Mouse (Mus musculus) frontal cortex, adult 2 months (tissue): ENCODE data around the gene Smarcd2. TPM values are rescaled to one million over a fixed set of nuclear protein-coding genes. Genes with fewer than 3 reads are reported as not detected.

Source experiments
- DNase-seq, 2 experiments: peaks; one replicate each; pipeline ENCODE4 v3.0.0; 2022; ENCODE audit warnings: low spot score in 1 of 2; ENCODE audit errors: extremely low spot score in 1 of 2
- polyA plus RNA-seq: library from polyadenylated mRNA; depleted of rRNA; stranded (reverse); fragments of >200 nt; gene quantifications from 2 replicates; pipeline ENCODE4 v1.2.3, GENCODE M21; 2012

Gene Smarcd2
- polyA plus RNA-seq, 1 experiment = 32.1 TPM

DNA sequence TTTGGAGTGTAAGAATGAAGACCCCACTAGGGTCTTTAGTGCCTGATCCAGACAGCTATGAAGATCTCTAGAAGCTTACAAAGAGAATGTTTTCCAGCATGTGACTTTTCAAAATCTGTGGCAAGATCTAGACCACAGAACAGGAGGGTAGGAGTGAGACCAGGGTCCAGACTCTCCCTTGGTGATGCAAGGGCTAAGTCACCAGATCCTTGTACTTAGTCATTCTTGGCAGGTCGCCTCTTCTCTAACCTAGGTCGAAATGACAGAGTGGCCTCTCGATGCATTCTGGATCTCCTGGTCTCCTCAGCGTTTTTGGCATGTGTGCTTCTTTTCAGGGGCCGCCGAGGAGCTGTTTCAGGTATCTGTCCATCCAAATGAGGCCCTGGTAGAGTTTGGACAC is 9.7 kb upstream of the Smarcd2 start:
- DNase-seq = no peak

DNA sequence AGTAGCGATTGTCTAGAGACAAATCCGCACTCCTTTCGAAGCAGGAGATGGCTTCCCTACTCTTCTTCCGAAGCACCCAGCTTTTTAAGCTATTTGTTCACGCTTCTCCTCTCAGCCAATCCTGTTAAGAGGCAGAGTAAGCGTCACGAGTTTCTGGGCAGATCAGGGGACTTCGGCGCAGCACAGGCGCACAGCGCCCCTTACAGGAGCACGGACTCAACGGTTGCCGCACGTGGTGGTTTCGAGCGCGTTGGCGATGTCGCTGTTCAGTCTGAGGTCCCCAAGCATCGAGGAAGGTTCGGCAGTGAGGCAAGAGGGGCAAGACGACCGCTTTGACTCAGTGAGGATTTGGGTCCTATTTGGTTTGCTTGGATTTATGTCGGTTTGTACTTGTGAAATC is 3.7 kb upstream of the Smarcd2 start, which contains the start of gene Tcam1:
Tcam1 (plus strand) TSS at position 219 of the 400 bp plus-strand sequence.
- peak; percentile 85 to 98 for DNase-seq

DNA sequence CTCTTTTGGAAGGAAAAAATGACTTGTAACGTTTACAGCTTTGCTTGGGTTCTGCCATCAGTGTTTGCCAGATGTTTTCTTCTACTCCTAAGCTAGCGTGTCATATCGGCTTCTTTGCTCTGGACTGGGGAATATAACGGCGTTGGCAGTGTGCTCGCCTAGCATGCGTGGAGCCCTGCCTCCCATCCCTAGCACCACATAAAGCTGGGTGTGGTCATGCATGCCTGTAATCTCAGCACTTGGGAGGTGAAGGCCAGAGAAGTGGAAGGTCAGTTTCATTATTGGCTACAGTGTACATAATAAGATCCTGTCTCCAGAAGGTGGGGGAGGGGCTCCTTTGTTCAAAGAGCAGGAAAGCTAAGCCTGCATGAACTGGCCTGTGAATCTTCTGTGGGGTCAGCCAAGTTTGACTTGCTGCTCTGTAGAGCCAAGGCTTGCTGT is 2.2 kb upstream of the Smarcd2 start:
- DNase-seq = no peak

DNA sequence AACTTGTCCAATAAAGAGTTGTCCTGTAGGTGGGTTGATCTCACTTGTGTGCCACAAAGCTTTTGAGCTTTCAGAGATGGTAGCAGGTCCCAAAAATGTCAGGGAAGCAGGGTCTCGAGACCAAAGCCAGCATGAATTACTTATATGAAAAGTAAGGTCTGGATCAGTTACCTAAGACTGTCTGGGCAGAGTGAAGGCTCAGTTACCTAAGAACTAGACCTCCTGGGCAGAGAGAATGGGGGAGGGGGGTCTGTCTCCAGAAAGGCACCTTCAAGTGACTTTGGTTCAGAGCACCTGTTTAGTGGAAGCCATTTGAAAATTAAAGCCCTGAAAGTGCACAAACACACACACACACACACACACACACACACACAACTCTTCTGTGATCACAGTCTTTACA is 1.6 kb upstream of the Smarcd2 start:
- no peak for DNase-seq

DNA sequence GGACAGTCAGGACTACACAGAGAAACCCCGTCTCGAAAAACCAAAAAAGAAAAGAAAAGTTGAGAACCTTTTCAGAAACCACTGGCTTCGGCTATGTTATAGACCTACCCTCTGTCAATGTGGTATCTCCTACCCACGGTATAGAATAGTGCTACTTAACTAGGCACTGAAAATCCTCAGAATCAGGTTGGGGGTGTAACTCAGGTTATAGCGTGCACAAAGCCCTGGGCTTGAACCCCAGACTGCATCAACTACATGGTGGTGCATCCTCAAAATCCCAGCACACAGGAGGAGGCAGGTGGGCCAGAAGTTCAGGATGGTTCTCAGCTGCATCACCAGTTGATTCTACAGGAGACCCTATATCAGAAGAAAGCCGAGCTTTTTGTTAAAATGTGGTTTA is 1.0 kb upstream of the Smarcd2 start:
- DNase-seq = no peak

DNA sequence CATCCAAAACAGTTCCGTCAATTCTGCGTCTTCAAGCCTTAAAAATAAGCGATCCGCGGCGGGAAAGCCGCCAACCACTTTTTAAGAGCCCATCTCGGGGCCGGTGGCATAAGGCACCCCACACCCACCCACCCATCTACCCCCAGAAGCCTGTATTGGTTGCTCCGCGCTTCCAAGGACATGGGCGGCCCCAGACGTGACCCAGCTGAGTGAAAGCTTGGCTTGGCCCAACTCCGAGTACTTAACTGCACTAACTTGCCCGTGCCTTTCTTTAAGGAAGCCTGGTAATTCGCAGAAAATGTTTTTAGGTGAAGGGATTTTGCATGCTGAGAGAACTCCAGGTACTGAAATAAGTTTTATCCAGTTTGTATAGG is 526 bp upstream of the Smarcd2 start:
- no peak for DNase-seq

DNA sequence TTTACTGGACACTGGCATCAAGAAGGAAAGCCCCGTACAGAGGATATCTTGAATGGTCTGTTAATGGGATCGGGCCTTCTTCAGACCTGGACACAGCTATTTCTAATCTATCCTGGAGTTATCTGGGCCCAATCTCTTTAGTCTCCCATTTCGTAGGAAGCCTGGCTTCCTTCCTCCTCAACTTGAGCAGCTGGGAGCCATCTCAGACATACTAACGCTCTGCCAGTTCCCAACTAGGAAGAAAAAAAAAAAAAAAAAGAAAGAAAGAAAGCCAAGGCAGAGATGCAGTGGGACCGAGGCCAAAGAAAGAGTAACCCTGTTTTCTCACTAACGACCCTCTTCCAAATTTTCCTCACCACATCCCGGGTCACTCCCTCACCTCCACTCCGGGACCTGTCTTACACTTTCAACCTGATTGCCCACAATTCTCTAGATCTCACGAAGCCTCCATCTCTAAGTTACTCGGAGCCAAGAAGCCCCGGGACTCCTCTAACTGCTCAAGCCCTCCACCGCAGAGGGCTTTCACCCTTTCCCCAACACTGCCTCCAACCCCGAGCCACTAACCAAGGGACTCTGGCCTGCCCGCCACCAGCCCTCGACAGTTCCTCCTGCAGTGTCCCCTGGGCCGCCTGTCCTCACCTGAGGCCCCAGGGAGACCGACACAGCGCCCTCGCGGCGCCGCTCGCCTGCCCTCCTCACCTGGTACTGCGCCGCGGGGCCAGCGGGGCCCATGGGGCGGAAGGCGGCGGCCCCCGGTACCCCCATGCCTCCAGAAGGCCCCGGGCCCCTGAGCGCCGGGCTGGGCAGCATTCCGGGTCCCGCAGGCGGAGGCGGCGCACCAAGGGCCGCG is 753 bp downstream of the Smarcd2 start:
- DNase-seq = no peak

DNA sequence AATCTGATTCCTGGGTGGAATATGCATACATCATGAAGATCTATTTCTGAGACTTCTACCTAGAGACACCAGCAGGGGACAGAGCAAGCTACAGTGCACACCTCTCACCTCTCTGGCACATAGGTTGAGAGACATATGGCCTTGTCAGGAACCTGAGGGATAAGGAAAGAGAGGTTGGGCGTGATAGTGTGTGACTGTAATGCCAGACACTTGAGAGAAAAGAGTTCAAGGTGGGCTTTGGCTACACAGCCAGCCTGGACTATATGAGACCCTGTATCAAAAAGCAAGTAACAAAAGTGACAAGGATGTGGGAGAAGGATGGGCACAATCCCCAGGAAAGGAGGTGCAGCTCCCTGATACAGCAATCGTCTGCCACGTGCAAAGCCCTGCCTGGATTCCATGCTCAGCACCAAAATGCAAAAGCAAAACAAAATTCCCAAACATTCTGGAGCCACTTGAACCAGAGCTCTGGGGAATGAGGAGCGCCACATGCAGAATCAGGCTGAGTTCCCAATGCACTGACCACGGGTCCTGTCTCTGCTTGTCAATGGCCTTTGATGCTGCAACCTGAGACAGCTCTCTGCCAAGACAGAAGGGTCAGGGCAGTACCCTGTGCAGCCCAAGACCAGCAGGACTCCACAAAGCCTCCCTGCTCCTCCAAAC is 1.5 kb downstream of the Smarcd2 start:
- no peak for DNase-seq

DNA sequence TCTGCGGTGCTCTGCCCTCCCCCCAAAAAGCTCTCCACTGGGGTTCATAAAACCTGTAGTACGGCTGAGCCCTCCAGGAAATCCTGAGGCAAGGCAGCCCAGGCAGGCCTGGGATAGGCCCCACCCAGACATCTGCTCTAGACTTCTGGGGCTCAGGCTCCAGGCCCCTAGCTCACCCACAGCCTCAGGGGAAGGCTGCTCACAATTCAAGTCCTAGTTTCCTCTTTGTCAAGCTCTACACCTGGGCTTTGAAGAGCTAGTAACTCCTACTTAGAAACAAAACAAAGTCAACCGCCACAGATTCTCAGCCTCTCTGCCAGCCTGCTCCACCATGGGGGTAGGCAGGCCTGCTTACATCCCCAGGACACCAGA is 3.7 kb downstream of the Smarcd2 start:
- no peak for DNase-seq

DNA sequence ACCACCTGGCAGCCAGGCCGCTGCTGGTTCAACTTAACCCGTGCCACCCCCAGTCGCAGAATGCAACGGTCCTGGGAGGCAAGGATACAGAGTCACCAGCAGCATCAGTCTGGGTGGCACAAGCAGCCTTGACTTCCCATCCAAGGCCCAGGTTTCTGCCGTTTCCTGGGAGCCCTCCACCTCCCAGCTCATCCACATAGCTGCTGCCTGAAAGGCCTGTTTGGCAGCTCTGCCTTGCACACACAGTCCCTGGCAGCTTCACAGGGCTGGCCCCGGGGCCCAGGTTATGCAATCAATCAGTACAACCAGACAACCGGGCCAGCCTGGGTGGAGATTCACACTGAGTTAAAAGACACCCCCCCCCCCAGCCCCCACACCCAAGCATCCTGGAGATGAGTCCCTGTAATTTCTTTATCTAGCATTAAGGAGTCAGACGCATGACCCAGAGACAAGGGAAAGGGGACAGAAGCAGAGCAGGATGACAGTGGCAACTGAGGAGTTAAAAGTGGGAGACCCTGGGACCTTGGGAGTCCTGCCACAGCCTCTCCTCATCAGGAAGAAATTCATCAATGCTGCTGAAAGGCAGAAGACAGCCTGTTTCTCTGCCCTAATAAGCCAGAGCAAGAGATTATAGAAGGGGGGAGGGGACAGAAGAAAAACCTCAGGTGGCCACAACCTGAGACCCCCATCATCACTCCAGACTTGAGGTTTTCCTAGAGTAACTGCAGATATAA is 4.3 kb downstream of the Smarcd2 start:
- no peak for DNase-seq

DNA sequence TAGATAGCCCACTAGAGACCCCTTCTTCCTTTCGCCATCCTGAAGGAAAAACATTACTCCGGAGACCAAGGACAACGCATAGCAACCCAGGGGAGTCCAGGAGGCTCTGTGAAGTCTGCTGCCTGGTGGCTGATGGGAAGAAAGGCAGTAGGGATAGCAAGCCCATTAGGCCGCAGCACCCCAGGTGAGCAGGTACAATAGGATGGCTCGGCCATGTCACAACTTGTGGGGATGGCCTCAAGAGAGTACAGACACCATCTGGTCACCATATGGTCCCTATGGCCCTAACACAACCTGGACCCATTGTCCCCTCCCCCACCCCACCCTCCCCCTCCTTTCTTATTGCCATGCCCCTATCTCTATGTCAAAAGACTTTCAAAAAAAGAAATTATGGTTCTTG is 4.9 kb downstream of the Smarcd2 start:
- no peak for DNase-seq

DNA sequence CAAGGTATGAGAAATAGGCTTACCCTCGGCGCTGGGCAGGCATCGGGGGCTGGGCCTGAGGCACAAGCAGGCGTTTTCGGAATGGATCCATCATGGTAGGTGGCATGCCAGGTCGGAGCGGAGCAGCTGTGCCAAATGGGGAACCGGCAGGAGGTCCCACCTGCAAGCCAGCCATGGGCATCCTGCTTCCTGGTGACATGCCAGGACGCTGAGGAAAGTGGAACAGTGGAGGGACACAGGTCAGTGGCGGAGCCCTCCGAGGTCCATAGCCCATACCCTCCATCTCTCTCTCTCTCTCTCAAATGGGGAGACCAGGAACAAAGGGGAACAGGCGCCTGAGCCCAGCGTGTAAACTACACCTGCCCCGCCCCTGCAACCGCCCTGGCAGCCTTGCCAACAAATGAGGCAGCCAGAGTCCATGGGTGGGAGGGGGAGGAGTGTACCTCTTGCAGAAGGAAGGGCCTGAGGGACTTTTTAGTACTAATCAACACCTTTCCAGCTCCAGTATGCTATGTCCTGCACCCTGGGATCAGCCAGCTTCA is 5.4 kb downstream of the Smarcd2 start:
- DNase-seq = no peak

DNA sequence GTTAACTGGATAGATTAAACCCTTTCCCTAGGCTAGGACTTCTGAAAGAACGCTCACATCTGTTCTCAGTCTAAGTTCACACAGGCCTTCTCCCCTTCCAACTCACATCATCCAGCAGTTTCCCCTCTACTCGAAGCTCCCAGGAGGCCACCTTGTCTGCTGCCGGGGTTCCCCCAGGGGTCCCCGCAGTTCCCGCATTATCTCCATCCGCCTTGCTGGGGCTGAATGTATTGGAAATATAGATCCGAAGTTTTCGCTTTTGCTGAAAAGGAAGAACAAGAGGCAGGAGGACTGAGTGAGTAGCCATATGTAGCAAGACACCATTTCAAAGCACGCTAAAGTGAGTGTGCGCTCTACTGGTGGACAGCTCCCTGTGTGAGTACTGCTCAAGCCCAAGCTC is 6.3 kb downstream of the Smarcd2 start:
- DNase-seq = no peak

DNA sequence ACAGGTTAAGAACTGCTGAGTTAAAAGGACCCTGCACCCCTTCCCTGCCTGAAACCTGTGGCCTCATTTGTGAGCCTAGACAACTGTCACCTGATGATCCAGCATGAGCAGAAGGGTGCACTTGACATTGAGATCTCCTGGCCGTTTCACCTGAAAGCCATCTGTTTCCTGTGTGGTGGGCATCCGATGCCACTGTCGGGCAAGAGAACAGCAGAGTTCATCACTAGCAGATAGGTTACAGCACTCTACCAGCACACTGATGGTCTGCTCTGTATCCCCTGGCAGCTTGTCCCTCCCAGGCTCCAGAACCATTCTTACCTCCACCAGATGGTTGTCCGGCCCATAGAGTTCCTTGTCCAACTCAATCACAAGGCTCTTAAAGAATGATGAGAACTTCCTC is 7.2 kb downstream of the Smarcd2 start:
- no peak for DNase-seq

DNA sequence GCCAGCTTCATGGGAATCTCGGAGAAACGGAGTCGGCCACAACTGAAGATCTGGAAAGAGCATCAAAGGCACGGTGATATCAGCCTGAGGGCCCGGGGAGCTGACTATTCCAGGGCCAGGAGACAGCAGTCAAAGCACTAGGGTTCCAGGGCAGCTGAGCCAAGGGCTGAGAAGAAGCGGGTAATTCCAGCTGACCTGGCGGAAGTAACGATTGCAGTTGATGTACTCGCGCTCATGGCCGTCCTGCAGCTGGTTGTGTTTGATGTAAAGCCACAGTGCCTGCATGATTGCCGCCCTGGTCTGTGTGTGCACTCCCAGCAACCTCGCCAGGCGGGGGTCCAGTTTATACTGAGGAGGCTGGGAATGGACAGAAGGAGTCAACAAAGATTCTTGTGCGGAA is 7.8 kb downstream of the Smarcd2 start:
- no peak for DNase-seq

DNA sequence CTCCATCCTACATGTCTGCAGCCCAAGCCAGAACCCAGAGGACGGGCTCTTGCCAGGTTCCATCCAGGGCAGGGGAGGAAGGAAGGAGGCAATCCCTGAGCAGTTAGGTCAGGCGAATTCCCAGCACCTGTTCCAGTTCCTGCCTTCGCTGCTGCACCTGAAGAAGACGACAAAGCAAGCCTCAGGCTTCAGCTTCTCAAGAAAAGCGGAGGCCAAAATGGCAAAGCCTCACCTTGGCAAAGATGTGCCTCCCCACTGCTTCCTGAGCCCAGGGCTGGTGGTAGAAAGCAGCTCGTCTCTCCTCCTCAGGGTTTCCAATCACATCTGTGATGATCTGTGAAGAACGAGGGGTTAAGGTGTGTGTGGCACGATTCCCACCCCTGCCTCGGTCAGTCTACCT is 8.8 kb downstream of the Smarcd2 start:
- no peak for DNase-seq

DNA sequence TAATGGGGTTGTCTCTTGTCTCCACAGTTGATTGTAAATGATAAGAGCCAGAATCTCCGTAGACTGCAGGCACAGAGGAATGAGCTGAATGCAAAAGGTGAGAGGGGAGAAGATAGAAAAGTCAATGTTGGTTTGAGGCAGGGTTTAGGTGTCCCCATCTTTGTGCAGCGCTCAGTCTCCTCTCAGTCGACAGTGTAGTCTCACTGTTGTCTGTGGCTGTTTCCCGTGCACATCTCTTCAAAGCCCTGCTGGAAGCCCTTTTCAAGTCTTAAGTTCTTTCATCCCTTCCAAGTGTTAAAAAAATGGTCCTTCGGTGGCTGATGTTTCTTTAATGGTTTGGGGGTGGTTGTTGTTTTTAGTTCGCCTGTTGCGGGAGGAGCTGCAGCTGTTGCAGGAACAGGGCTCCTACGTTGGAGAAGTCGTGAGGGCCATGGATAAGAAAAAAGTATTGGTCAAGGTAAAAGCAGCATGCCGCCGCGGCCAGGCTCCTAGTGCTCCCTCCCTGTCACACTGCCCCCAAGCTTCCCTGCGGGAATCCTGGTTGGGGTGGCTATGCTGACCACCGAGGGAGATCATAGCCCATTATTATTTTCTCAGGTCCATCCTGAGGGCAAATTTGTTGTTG is 11.8 kb downstream of the Smarcd2 start:
- no peak for DNase-seq

DNA sequence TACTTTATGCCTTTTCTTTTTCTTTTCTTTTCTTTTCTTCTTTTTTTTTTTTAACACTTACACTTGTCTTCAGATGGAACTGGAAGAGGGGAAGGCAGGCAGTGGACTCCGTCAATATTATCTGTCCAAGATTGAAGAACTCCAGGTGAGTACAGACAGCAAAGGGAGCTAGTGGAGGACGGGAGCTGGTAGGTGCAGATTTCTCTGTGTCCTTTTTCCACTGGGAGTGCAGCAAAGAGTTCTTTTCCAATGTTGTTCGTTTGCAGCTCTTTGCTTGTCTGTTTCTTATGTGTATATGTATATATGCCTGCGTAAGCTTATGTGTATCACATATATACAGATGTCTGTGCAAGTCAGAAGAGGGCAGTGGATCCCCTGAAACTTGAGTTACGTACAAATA is 16.0 kb downstream of the Smarcd2 start:
- DNase-seq = peak in 1 of 2 experiments; percentile 61

DNA sequence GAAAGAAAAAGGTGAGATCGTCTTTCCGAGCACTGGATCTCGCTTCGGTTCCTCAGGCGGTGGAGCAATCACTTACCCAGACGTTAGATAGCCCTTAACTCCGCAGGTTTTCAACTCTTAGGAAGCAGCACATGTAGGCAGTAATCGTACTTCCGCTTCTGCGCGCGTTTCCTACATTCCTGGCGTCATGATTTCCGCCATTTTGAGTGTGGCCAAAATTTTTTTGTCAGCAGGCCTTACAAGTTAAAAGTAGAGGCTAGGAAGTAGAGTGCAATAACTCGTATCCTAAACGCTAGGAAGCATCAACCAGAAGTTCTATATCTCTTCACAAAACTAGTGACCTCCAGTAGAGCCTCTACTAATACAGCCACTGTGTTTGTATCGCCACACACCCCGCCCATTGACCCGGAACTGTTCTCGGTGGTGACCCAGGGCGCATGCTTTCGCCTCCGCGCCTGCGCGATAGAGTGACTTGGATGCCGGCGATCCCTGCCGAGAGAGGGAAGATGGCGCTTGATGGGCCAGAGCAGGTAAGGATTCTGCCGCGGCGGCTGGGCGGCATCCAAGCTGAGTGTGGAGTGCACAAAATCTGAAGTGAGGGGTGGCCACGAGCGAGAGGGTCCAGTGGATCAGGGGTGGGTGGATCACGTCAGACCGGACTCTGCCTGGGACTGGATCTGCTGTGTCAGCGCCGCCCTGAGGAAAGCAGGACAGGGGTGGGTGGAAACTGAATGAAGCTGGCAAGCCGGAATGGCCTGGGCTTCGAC is 16.9 kb downstream of the Smarcd2 start, which contains the start of the genes Ftsj3 and Psmc5:
Ftsj3 (minus strand) TSS at position 395 of the 767 bp plus-strand sequence.
Psmc5 (plus strand) TSS at position 470 of the 767 bp plus-strand sequence.
- peak; percentile 92 to 99 for DNase-seq

DNA sequence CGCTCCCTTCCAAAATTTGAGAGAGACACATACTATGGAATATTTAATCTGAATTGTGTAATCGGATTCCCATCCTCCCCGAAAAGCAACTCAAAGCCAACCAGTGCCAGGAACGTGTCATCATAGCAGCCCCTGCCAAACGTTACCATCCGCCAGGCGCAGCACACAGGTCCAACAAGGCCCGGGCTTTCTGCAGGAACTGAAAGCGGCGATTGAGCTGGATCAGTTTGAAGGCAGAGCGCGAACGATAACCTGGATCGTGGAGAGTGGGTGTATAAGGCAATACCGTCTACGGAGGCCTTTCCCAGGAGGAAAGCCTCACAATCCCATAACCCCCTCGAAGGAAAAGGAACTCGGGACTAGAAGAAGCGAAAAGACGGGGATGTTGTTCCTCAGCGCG is 17.6 kb downstream of the Smarcd2 start:
- DNase-seq = no peak
